Mouse (Mus musculus) bone marrow macrophage, adult 2 months (primary cell): ENCODE measurements around the gene Pltp. TPM values are rescaled to one million over a fixed set of nuclear protein-coding genes. Genes with fewer than 3 reads are reported as not detected.
A peak's percentile ranks its signal among the peaks of the same experiment; 100 is the strongest.
"Not testable (repeated sequence)": the region's sequence is repeated elsewhere in the genome, so short reads cannot be mapped to it uniquely, and the experiment has no call there.

Experiments used
- H3K27ac ChIP-seq: 2 replicates; pipeline ENCODE4 v1.5.1; 2012; ENCODE audit warnings: low read depth, low read length; ENCODE audit not compliant: insufficient read depth
- H3K4me1 ChIP-seq: 2 replicates; pipeline ENCODE4 v1.6.1; 2012; ENCODE audit warnings: low read length; ENCODE audit not compliant: control insufficient read depth, insufficient read depth
- H3K4me3 ChIP-seq: 2 replicates; pipeline ENCODE4 v1.5.1; 2012; ENCODE audit warnings: mild to moderate bottlenecking, low read length, moderate library complexity; ENCODE audit not compliant: insufficient read depth
- CTCF ChIP-seq: IDR thresholded peaks from 2 replicates; pipeline ENCODE4 v1.5.1; 2012; ENCODE audit warnings: low read depth, mild to moderate bottlenecking, low read length, moderate library complexity
- POLR2A ChIP-seq: IDR thresholded peaks from 2 replicates; pipeline ENCODE4 v1.6.1; 2012; ENCODE audit warnings: mild to moderate bottlenecking, low read depth, low read length, borderline replicate concordance
- polyA plus RNA-seq: library from polyadenylated mRNA; stranded (reverse); fragments of >200 nt; gene quantifications from 2 replicates; pipeline ENCODE4 v1.2.4, GENCODE M21; 2012; ENCODE audit not compliant: missing spikeins, insufficient read depth, insufficient read length

The Pltp gene
- polyA plus RNA-seq, 1 experiment: 1,371 TPM

DNA sequence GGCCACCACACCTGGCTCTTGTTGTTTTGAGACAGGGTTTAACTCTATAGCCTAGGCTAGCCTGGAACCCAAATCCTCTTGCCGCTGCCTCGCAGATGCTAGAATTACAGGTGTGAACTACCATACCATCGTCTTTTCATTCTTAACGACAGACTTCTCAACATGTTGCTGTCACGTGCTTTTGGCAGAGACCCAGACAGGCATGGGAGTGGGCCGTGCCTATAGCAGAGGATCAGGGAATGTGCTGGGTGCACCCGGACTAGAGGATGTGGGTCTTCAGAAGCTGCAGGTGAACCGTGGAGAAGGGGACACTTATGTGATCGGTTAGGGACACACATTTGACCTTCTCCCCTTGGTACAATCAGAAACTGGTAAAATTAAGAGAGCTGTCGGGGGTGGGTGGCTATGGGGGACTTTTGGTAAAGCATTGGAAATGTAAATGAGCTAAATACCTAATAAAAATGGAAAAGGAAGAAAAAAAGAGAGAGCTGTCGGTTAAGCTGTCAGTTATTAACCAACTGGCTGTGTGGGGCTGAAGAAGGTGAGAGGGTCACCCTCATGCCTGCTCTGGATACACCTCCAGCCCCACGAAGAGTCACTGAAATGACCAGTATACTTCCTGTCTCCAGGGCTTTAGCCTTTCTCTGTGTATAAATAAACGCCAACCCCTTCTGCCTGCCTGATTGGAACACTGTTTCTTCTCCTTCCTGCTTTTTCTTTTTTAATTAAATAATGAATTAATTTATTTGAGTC, 57.1 kb downstream of the Pltp start:
- Histone ChIP-seq H3K4me3 (no peak overlapping the region), H3K27ac (no peak overlapping the region), H3K4me1 (peaks cover 9% of the 10 kb centered on the region)
- TF ChIP-seq POLR2A (no peak), CTCF (no peak)

DNA sequence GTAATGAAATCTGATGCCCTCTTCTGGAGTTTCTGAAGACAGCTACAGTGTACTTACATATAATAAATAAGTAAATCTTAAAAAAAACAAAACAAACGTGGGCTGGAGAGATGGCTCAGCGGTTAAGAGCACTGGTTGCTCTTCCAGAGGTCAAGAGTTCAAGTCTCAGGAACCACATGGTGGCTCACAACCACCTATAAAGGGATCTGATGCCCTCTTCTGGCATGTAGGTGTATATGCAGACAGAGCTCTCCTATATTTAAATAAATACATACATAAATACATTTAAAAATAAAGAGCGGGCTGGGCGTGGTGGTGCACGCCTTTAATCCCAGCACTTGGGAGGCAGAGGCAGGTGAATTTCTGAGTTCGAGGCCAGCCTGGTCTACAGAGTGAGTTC, 59.0 kb downstream of the Pltp start:
- not testable (repeated sequence) for H3K4me1 ChIP-seq, H3K27ac ChIP-seq, H3K4me3 ChIP-seq

DNA sequence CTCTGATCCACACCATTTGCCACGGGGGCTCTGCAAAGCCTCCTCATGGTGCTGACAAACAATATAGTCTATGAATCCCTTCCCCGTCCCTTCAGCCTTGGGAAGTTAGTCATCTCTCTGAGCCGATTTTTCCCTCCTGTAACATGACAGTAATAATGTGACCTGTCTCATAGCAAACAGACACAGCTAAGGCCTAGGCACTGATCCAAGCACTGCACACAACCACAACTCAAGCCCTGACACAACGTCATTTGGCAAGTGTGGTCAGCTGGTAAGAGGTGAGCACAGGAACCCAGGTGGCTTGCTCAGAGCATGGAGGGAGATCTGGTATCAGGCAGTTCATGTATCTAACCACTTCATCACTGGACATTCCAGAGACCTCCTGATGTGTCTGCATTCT, 61.6 kb downstream of the Pltp start:
- H3K4me1 ChIP-seq: 0 out of 2 replicates have a peak, but pooled peaks cover under 1% of the 10 kb centered on the region
- no peak overlapping the region for H3K4me3 ChIP-seq
- H3K27ac ChIP-seq: no peak overlapping the region
- TF ChIP-seq POLR2A: no peak
- no peak for TF ChIP-seq CTCF

DNA sequence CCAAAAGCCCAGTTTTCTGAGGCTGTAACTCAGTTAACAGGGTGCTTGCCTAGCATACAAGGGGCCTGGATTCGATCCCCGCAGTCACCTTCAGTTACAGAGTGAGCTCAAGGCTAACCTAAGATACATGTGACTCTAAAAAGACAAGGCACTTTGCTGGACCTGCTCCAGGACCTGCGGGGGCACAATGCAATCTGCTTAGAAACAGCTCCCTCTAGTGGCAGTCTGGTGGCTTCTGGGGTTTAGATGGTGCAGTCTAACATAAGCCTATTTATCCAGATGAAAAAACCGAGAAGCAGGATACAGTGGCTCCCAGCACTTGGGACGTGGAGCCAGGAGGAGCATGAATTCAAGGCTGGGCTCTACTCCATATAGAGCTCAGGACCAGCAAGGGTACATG, 63.2 kb downstream of the Pltp start:
- no peak overlapping the region for H3K27ac ChIP-seq
- TF ChIP-seq POLR2A (no peak), CTCF (peak; percentile 82)
- H3K4me3 ChIP-seq: no peak overlapping the region

DNA sequence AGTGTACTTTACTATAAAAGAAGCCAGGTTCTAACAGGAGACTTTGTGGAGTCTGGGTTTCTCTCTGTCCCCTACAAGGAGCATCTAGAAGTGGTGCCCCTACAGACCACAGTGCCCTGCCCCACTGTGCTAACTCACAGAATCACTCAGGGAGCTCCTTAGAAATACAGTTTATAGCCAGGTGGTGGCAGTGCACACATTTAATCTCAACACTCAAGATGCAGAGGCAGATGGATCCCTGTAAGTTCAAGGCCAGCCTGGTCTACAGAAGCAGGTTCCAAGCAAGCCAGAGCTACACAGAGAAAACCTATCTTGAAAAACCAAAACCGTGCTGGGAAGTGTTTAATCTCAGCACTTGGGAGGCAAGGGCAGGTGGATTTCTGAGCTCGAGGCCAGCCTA, 63.7 kb downstream of the Pltp start:
- H3K4me3 ChIP-seq: no peak overlapping the region
- TF ChIP-seq CTCF: no peak
- TF ChIP-seq POLR2A: no peak
- no peak overlapping the region for H3K27ac ChIP-seq
- H3K4me1 ChIP-seq: peaks cover 6% of the 10 kb centered on the region

More for the DNA sequence above, 63.2 kb downstream of the Pltp start:
- peaks cover 6% of the 10 kb centered on the region for H3K4me1 ChIP-seq

DNA sequence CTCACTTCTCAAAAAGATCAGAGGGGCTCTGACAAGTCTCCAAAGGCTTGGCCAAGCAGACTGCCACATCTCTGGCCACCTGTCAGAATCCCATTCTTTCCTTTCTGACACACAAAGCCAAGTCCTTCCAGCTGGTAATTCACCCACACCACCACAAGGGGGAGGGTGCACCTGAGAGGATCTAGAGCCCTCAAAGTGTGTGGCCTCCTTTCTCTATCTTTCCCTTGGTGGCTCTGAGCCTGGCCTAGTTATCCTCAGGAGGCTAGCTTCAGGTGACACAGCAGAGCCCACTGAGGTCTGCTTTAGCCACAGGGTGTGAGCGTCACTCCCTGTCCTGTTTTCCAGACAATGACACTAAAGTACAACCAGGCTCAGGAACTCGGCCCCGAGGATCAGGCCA, 64.3 kb downstream of the Pltp start:
- Histone ChIP-seq H3K27ac (no peak overlapping the region), H3K4me3 (no peak overlapping the region), H3K4me1 (peaks cover 6% of the 10 kb centered on the region)
- TF ChIP-seq CTCF (peak; percentile 28; the same call in 1 of the 2 replicates), POLR2A (no peak)

DNA sequence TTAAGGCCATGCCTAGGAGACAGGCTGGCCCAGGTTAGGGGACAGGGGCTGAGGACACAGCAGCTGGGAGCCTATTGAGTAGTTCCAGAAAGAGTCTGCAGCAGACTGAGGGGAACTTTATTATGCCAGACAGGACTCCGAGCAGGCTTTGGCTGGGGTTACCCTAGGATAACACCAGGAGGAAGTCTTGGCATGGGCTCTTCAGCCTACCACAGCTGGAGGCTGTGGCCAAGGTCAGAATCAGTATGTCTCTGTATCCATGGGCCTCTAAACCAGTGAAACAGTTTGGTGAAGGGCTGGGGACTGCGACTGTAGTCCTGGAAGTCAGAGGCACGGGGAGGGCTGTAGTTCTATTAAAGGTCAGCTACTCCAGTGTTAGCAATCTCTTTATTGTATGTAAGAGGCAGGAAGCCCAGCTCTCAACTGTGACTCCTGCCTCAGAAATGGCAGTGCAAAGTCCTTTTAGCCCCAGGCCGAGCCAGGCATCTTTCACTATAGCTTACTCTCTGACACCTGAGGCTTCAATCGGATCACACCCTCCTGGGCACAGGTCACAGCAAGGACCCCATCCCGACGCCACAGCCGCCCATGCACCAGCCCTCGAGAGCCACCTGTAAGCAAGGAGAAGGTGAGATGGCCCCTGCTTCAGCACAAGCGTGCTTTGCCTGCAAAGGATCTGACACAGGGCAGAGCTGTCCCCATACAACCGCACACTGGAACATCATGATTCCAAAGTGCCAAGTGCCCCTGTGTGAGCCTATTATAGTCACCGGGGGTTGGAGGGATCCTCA, 64.9 kb downstream of the Pltp start:
- Histone ChIP-seq H3K4me1 (peaks cover 6% of the 10 kb centered on the region), H3K27ac (no peak overlapping the region), H3K4me3 (no peak overlapping the region)
- no peak for TF ChIP-seq POLR2A
- TF ChIP-seq CTCF: no peak

DNA sequence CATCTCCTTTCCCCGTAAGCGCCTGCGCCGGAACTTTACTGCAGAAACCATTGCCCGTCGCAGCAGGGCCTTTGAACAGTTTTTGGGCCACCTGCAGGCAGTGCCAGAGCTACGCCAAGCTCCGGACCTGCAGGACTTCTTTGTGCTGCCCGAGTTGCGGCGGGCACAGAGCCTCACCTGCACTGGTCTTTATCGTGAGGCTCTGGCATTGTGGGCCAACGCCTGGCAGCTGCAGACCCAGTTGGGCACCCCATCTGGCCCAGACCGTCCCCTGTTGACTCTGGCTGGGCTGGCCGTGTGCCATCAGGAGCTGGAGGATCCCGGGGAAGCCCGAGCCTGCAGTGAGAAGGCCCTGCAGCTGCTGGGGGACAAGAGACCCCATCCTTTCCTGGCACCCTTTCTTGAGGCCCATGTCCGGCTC, 65.7 kb downstream of the Pltp start:
- Histone ChIP-seq H3K27ac (no peak overlapping the region), H3K4me3 (no peak overlapping the region), H3K4me1 (peaks cover 9% of the 10 kb centered on the region)
- TF ChIP-seq POLR2A (no peak), CTCF (no peak)

DNA sequence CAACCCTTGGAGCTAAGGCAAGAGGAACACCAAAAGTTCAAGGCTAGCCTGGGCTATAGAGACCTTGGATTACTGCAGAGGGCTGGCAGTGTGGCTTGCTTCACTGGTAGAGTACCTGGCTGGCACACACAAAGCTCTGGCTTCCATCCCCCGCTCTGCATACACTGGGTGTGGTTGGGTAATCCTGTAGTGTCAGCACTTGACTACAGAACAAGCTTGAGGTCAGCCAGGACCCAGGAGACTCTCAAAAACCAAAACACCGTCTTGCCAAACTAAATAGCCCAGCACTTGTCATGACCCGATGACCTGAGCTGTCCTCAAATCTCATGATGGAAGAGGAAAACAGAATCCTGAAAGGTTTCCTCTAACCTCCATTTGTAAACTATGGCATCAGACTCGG, 67.1 kb downstream of the Pltp start:
- no peak overlapping the region for H3K4me3 ChIP-seq
- H3K4me1 ChIP-seq: peaks cover 13% of the 10 kb centered on the region
- no peak overlapping the region for H3K27ac ChIP-seq
- TF ChIP-seq CTCF: no peak
- no peak for TF ChIP-seq POLR2A

Other genes starting within 250 kb of the Pltp start
- not detected in 2 replicates for gene Wfdc6b, start 244.2 kb downstream of the Pltp start, polyA plus RNA-seq
- not detected in 2 replicates for gene Wfdc8, start 244.1 kb downstream of the Pltp start, polyA plus RNA-seq
- not detected in 2 replicates for gene Wfdc16, start 218.9 kb downstream of the Pltp start, polyA plus RNA-seq
- gene Wfdc10, start 201.7 kb downstream of the Pltp start, polyA plus RNA-seq: not detected in 2 replicates
- not detected in 2 replicates for gene Wfdc9, start 201.1 kb downstream of the Pltp start, polyA plus RNA-seq
- gene Wfdc11, start 183.6 kb downstream of the Pltp start, polyA plus RNA-seq: not detected in 2 replicates
- gene Wfdc13, start 172.6 kb downstream of the Pltp start, polyA plus RNA-seq: not detected in 2 replicates
- gene Spint4, start 159.2 kb downstream of the Pltp start, polyA plus RNA-seq: not detected in 2 replicates
- not detected in 2 replicates for gene Spint5, start 142.4 kb downstream of the Pltp start, polyA plus RNA-seq
- not detected in 2 replicates for gene Wfdc3, start 111.8 kb downstream of the Pltp start, polyA plus RNA-seq
- 33.4 and 33.7 TPM in 2 replicates for gene Dnttip1, start 111.7 kb downstream of the Pltp start, polyA plus RNA-seq
- 93.9 and 99.8 TPM in 2 replicates for gene Ube2c, start 87.8 kb downstream of the Pltp start, polyA plus RNA-seq
- 0.80 TPM in 1 of 2 replicates, not detected in the other for gene Tnnc2, start 77.7 kb downstream of the Pltp start, polyA plus RNA-seq
- 14.6 and 20.3 TPM in 2 replicates for gene Snx21, start 71.9 kb downstream of the Pltp start, polyA plus RNA-seq
- 26.8 and 27.6 TPM in 2 replicates for gene Acot8, start 52.8 kb downstream of the Pltp start, polyA plus RNA-seq
- 5.0 and 7.3 TPM in 2 replicates for gene Zswim3, start 52.6 kb downstream of the Pltp start, polyA plus RNA-seq
- 5.7 and 5.8 TPM in 2 replicates for gene Zswim1, start 35.0 kb downstream of the Pltp start, polyA plus RNA-seq
- gene Spata25, start 29.2 kb downstream of the Pltp start, polyA plus RNA-seq: 1.4 TPM in 1 of 2 replicates, not detected in the other
- 632 and 760 TPM in 2 replicates for gene Ctsa, start 24.8 kb downstream of the Pltp start, polyA plus RNA-seq
- gene Neurl2, start 24.3 kb downstream of the Pltp start, polyA plus RNA-seq: 21.0 and 25.4 TPM in 2 replicates
- 27.1 and 27.6 TPM in 2 replicates for gene Pcif1, start 21.6 kb upstream of the Pltp start, polyA plus RNA-seq
- 14.0 and 14.5 TPM in 2 replicates for gene Zfp335, start 54.0 kb upstream of the Pltp start, polyA plus RNA-seq
- gene Mmp9, start 83.1 kb upstream of the Pltp start, polyA plus RNA-seq: 0.70 and 1.4 TPM in 2 replicates
- gene Slc12a5, start 103.1 kb upstream of the Pltp start, polyA plus RNA-seq: not detected in 2 replicates
- 29.5 and 33.0 TPM in 2 replicates for gene Ncoa5, start 177.2 kb upstream of the Pltp start, polyA plus RNA-seq
- gene Cd40, start 197.9 kb upstream of the Pltp start, polyA plus RNA-seq: 20.4 and 29.2 TPM in 2 replicates
- not detected in 2 replicates for gene 1700025C18Rik, start 233.0 kb upstream of the Pltp start, polyA plus RNA-seq